Mouse (Mus musculus): Measurements from ENCODE around the gene Hivep2. TPM values are rescaled to one million over a fixed set of nuclear protein-coding genes. Genes with fewer than 3 reads are reported as not detected.

Hivep2 gene
- total and polyA plus RNA-seq, 2 experiments from 2014 or later, result 10.8 to 37.5 TPM

DNA sequence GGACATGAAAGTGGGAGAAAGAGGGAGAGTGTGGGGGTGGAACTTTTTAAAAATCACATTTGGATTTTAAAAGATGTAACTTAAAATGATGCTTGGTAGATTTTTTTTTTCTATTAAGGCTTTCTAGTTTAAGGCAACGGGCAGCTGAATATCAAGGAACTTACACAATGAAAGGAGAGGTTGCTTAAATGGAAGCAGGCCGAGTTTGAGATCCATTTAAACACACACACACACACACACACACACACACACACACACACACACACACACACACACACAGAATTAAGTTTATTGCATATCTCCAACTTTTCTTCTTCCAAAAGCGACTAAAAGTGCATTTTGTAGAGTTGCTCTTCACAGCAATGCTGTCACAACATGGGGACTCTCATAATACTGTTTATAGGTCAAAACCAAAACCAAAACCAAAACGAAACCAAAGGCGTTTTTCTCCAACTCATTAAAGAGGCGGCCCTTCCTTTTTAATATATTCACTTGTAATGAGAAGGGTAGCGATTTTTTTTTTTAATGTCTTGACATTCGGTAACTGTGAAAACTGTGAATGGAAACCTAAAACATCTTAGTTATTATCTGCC, 1.9 kb upstream of the Hivep2 start:
- peak overlapping the region; percentile 98; the same call in 1 of the 2 replicates for H3K27ac ChIP-seq (ENCODE audit: low read depth, low read length)

DNA sequence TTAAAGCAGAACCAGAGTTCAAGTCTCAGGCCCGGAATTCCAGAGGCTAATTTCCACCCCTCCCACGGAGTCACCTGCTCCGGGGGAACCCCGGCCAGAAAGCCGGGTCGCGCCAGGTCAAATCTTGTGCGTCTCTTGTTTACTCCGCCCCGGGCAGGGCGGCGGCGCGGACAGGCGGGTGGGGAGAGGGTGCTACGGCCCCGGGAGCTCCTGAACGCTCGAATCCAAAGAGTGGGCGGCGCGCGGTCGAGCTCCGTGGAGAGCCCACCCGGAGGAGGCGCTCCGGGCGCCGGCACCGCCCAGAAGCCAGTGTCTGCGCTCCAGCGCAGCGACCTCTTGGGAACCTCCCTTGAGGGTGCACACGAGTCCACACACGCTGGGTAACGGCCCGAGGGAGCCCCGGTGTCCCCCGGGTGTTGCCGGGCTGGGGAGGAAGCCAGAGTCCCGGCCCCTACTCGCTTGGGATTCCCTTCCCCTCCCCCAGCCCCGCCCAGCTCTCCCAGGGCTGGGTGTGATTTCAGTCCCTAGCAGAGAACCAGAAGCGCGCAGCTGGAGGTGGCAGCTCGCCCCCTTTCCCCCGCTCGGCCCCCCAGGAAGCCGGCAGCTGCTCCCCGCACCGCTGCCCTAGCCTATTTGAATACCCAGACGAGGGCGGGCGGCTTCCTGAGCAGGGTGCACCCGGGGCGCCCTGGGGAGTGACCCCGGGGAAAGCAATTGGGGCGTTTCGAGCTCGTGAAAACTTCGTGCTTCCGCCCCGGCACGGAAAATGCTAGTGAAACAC, 1.2 kb upstream of the Hivep2 start:
- 1% methylated on average over 64 of the region's 65 CpGs for WGBS

More for the DNA sequence above, 1.9 kb upstream of the Hivep2 start:
- 7% methylated on average over 8 of the region's 8 CpGs for WGBS
- Histone ChIP-seq H3K9ac (replicated peaks; ENCODE audit: low read length, poor library complexity, severe bottlenecking) (peak overlapping the region; percentile 91; the same call in 1 of the 2 replicates), H3K4me1 (ENCODE audit: insufficient read depth, low read length) (no peaks in the 10 kb centered on the region), H3K27me3 (ENCODE audit: insufficient read depth, low read length) (no peaks in the 10 kb centered on the region), H3K4me2 (ENCODE audit: low read depth, low read length, poor library complexity, severe bottlenecking) (peak overlapping the region; percentile 99), H3K36me3 (ENCODE audit: insufficient read depth, low read length) (no peaks in the 10 kb centered on the region), H3K9me3 (ENCODE audit: low read length) (no peaks in the 10 kb centered on the region), H3K4me3 (ENCODE audit: low read depth, low read length) (peak overlapping the region; percentile 91)
- TF ChIP-seq CTCF (IDR thresholded peaks at IDR 0.05), result no peak
- peak; percentile 42 for DNase-seq (ENCODE audit: low spot score)
- no peak for ATAC-seq (ENCODE audit: low FRiP score)

DNA sequence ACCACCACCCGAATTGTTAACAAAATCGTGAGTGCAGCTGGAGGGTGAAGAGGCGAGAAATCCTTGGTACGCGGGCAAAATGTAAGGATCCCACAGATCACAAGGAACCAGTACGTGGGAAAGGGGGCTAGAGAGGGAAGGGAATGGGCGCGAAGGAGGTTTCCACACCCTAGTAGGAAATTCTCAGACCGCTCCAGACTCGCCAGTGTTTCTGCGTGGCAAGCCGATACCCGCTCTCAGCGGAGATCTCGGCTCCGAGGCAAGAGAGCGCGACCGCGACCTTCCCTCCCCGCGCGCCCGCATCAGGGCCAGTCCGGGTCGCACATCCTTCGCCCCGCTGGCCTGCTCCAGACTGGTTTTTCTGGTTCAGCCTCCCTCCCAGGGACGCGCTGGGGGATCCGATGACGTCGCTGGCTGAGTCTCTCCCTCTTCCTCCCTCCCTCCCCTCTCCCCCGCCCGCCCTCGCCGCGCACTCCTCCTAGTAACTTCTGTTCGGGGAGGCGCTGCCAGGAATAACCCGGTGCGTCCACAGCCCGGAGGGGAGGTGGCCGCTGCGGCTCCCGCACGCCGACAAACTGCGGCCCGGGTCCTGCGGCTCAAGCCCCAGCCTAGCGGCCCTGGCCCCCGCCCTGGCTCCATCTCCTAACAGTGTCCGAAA, 430 bp upstream of the Hivep2 start:
- H3K9ac ChIP-seq (replicated peaks; ENCODE audit: low read length, poor library complexity, severe bottlenecking), result peak overlapping the region; percentile 91
- ATAC-seq (ENCODE audit: low FRiP score) (peak; percentile 61), DNase-seq (ENCODE audit: low spot score) (peak; percentile 89)
- H3K27me3 ChIP-seq (ENCODE audit: insufficient read depth, low read length), result no peaks in the 10 kb centered on the region
- H3K27ac ChIP-seq (ENCODE audit: low read depth, low read length), result peak overlapping the region; percentile 98
- no peaks in the 10 kb centered on the region for H3K36me3 ChIP-seq (ENCODE audit: insufficient read depth, low read length)
- no peak for TF ChIP-seq CTCF (IDR thresholded peaks at IDR 0.05)
- H3K4me3 ChIP-seq (ENCODE audit: low read depth, low read length), result peak overlapping the region; percentile 91
- WGBS, result under 1% methylated on average over 47 of the region's 54 CpGs
- H3K9me3 ChIP-seq (ENCODE audit: low read length), result no peaks in the 10 kb centered on the region
- peak overlapping the region; percentile 99 for H3K4me2 ChIP-seq (ENCODE audit: low read depth, low read length, poor library complexity, severe bottlenecking)
- H3K4me1 ChIP-seq (ENCODE audit: insufficient read depth, low read length), result no peaks in the 10 kb centered on the region

More for the DNA sequence above, 1.2 kb upstream of the Hivep2 start:
- no peaks in the 10 kb centered on the region for H3K36me3 ChIP-seq (ENCODE audit: insufficient read depth, low read length)
- peak overlapping the region; percentile 91 for H3K9ac ChIP-seq (replicated peaks; ENCODE audit: low read length, poor library complexity, severe bottlenecking)
- no peaks in the 10 kb centered on the region for H3K27me3 ChIP-seq (ENCODE audit: insufficient read depth, low read length)
- H3K4me1 ChIP-seq (ENCODE audit: insufficient read depth, low read length), result no peaks in the 10 kb centered on the region
- TF ChIP-seq CTCF (IDR thresholded peaks at IDR 0.05), result no peak; the same call in 1 of the 2 replicates
- peak overlapping the region; percentile 98 for H3K27ac ChIP-seq (ENCODE audit: low read depth, low read length)
- H3K9me3 ChIP-seq (ENCODE audit: low read length), result no peaks in the 10 kb centered on the region
- DNase-seq (ENCODE audit: low spot score) (peak; percentile 53), ATAC-seq (ENCODE audit: low FRiP score) (no peak)
- H3K4me2 ChIP-seq (ENCODE audit: low read depth, low read length, poor library complexity, severe bottlenecking), result peak overlapping the region; percentile 99
- peak overlapping the region; percentile 91 for H3K4me3 ChIP-seq (ENCODE audit: low read depth, low read length)

DNA sequence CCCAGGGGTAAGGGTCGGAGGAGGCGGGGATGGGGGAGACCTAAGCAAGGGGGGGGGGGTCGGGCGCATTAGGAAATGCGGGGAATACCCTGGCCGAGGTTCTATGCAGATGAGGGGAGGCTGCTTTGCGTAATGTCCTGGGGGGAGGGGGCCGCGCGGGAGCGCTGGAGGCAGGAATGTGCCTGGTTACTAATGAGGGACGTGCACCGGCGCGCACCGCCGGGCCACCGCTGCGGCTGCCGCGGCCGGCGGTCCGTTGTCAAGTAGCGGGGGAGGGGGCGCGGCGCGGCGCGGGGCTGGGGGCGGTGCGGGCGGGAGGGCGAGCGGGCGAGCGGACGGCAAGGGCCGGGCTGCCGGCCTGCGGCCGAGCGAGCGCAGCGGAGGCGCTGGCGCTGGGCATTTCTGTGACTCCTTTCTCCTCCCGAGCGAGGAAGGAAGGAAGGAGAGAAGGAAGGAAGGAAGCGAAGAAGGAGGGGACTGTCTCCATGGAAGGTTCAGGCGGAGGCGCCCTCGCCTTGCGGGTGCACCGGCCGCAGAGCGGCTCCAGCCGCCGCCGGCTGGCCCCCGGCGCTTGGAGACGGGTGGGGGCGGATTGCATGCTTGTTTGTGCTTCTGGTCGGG, 1.1 kb downstream of the Hivep2 start:
- Histone ChIP-seq H3K36me3 (ENCODE audit: insufficient read depth, low read length) (no peaks in the 10 kb centered on the region), H3K4me2 (ENCODE audit: low read depth, low read length, poor library complexity, severe bottlenecking) (peak overlapping the region; percentile 99), H3K27ac (ENCODE audit: low read depth, low read length) (peak overlapping the region; percentile 98), H3K4me1 (ENCODE audit: insufficient read depth, low read length) (no peaks in the 10 kb centered on the region), H3K4me3 (ENCODE audit: low read depth, low read length) (peak overlapping the region; percentile 91), H3K9me3 (ENCODE audit: low read length) (no peaks in the 10 kb centered on the region), H3K9ac (replicated peaks; ENCODE audit: low read length, poor library complexity, severe bottlenecking) (peak overlapping the region; percentile 91), H3K27me3 (ENCODE audit: insufficient read depth, low read length) (no peaks in the 10 kb centered on the region)
- DNase-seq (ENCODE audit: low spot score) (peak; percentile 74), ATAC-seq (ENCODE audit: low FRiP score) (peak; percentile 65)
- TF ChIP-seq CTCF (IDR thresholded peaks at IDR 0.05), result no peak
- WGBS, result 1% methylated on average over 39 of the region's 66 CpGs

DNA sequence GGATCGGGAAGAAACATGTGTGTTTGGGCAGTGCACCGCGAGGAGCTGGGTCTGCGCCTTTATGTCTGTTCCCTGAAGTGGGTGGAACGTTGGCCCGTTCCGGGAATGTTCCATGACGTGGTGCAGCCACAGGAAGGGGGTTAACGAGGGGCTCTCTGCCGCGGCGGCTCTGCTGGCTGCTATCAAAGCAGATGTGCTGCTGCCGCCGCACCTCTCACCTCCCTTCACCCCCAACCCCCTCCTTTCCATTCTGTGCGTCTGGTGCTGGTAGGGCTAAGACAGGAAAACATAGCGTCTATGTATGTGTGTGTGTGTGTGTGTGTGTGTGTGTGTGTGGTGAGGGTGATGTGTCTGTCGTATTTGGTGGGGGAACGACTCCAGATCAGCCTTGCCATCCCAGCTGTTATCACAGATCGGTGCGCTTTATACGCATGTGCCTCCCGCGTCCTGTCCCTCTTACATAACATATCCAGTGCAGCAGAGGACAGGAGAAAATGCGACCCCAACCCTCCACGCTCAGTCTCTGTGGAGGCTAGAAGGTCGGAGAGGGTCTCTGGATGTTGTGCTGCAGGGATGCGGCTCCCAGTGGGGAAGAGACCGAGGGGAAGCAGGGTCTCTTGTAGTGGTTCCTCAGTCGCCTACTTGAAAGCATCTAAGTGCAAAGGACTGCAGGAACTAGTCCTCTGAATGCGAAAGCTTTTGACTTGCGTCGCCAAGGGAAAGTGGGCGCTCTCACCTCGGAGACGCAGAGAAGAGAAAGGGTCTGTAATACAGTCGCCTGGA, 1.8 kb downstream of the Hivep2 start:
- H3K4me1 ChIP-seq (ENCODE audit: insufficient read depth, low read length), result no peaks in the 10 kb centered on the region
- H3K9me3 ChIP-seq (ENCODE audit: low read length), result no peaks in the 10 kb centered on the region
- DNase-seq (ENCODE audit: low spot score) (peak; percentile 86), ATAC-seq (ENCODE audit: low FRiP score) (peak; percentile 85)
- TF ChIP-seq CTCF (IDR thresholded peaks at IDR 0.05), result no peak
- no peaks in the 10 kb centered on the region for H3K27me3 ChIP-seq (ENCODE audit: insufficient read depth, low read length)
- H3K4me3 ChIP-seq (ENCODE audit: low read depth, low read length), result peak overlapping the region; percentile 91
- under 1% methylated on average over 36 of the region's 36 CpGs for WGBS
- H3K36me3 ChIP-seq (ENCODE audit: insufficient read depth, low read length), result no peaks in the 10 kb centered on the region
- peak overlapping the region; percentile 99 for H3K4me2 ChIP-seq (ENCODE audit: low read depth, low read length, poor library complexity, severe bottlenecking)
- H3K9ac ChIP-seq (replicated peaks; ENCODE audit: low read length, poor library complexity, severe bottlenecking), result peak overlapping the region; percentile 91
- peak overlapping the region; percentile 98 for H3K27ac ChIP-seq (ENCODE audit: low read depth, low read length)
